Mouse (Mus musculus) large intestine, adult 2 months (tissue): Measurements from ENCODE around the gene Ctsf. TPM values are rescaled to one million over a fixed set of nuclear protein-coding genes. Genes with fewer than 3 reads are reported as not detected.
A peak's percentile ranks its signal among the peaks of the same experiment; 100 is the strongest.
"Not testable (repeated sequence)": the region's sequence is repeated elsewhere in the genome, so short reads cannot be mapped to it uniquely, and the experiment has no call there.

Source experiments
- DNase-seq: peaks from one replicate; pipeline ENCODE4 v3.0.0-alpha.2; 2012; ENCODE audit warnings: low read depth, low spot score
- WGBS: fragments of 180-500 bp; shearing (Covaris S2); methylation state at CpG from one replicate; pipeline ENCODE4 v1.1.7; 2018; 5-methylcytosine and 5-hydroxymethylcytosine counted together
- polyA plus RNA-seq: library from polyadenylated mRNA; depleted of rRNA; stranded (reverse); fragments of >200 nt; gene quantifications from 2 replicates; pipeline ENCODE4 v1.2.3, GENCODE M21; 2012; rRNA removed

Gene Ctsf
- polyA plus RNA-seq: 12.1 and 13.7 TPM in 2 replicates

DNA sequence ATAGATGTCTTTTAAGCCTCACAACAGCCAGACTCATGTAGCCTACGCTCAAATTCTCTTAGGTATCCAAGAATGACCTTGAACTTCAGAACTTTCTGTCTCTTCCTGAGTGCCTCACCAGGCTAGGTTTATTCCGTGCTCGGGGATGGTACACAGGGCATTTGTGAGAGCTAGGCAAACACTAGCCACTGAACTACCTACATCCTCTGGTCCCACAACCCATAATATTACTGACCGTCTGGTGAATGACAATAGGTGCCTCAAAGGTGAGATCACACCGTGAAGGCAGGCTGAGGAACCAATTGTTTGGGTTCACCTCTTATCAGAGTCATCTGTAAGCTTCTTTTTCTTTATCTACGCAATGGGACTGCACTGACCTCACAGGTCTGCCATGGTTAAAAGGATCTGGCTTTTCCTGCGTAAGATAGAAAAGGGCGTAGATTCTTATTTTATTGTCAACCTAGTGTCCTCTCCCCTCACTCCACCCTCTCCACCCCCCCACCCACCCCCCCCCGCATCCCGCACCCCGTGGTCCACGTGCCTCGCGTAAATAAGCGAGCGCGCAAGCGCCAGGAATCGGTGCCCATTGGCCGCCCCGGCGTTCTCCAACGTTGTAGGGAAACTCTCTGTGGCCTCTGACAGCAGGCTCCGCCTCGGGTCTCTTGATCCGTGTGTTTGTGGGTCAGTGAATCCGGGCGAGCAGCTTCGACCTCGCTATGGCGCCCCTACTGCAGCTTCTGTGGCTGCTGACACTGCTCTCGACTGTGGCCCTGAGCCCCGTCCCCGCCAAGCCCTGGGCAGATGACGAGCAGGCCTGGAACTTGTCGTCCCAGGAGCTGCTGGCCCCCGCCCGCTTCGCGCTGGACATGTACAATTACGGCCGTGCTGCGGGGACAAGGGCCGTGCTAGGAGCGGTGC is at the start of gene Ctsf:
Ctsf (plus strand) TSS at position 579 of the 918 bp plus-strand sequence.
- no peak for DNase-seq
- 2% methylated on average over 45 of the region's 45 CpGs for WGBS

DNA sequence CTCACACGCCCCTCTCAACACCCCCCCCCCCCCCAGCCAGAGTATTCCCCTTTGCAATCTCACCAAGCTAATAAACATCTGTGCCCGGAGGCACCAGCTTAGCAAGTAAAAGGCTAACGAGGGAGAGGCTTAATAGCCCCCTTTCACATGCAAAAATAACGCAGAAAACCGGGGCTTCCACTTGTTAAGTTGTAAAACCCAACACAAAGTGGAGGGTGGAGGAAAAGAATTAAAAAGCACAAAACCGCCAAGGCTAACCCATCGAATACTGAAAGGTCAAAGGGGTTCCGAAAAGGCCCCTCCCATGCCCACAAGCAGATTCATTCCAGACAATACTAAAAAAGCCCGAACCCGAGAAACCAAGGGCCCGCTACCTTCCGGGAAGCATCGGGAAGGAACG is 44.6 kb upstream of the Ctsf start:
- DNase-seq: no peak
- WGBS: 0% methylated on average over 14 of the region's 14 CpGs

GRCm38 (mm10) chr19:4810746-4811062 is 44.2 kb upstream of the Ctsf start:
- DNase-seq: no peak
- 0% methylated on average over 17 of the region's 17 CpGs for WGBS

DNA sequence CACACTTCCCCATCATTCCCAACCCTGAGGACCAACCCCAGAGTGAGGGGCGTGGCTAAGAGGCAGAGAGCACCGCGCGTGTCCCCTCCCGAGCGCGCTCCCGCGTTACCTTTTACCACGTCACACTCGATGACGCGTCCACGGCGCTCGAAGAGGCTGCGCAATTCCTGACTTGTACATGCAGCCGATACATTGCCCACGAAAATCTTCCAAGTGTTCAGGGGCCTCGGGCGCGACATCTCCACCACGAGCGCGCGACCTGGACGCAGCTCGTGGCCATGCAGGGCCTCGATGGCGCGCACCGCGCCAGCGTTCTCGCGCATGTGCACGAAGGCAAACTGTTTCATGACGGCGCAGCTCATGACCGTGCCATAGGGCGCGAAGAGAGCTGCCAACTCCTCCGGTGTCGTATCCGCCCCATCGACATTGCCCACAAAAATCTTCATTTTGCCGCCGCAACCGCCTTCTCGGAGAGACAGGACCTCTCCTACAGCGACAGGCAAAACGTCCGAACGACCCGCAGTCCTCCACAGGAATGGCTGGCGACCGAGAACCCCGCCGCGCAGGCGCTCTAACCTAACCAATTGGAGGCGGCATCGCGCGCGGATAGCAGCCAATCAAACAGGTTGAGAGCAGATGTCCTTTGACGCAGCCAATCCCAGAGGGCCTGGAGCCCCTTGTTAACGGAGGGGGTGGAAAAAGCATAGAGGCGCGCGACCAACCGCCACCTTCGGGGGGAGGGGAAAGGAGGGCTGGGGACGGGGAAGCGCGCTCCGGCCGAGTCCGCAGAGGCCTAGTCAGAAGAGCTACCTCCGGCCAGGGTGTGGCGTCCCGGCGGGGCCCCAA is 43.6 kb upstream of the Ctsf start, which contains the start of the genes Gm21992 and Rbm14:
Gm21992 (minus strand) TSS at position 550 of the 846 bp plus-strand sequence.
Rbm14 (minus strand) TSS at position 572 of the 846 bp plus-strand sequence.
- peak; percentile 98 for DNase-seq
- under 1% methylated on average over 83 of the region's 83 CpGs for WGBS

DNA sequence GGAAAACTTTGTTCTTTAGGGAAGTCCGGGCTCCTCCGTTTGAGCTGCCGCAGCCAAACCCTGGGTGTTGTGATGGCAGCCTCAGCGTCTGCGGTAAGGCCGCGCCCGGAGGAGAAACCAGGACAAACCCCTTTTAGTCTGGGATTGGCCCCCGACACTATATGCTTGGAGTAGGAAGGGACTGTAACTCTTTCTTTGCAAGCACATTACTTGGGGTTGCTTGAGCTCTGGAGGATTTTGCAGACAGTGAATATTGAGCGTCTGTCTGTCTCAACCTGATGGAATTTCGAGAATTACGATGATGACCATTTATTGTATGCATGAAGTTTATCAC is 43.1 kb upstream of the Ctsf start:
- DNase-seq: no peak
- WGBS: under 1% methylated on average over 12 of the region's 12 CpGs

DNA sequence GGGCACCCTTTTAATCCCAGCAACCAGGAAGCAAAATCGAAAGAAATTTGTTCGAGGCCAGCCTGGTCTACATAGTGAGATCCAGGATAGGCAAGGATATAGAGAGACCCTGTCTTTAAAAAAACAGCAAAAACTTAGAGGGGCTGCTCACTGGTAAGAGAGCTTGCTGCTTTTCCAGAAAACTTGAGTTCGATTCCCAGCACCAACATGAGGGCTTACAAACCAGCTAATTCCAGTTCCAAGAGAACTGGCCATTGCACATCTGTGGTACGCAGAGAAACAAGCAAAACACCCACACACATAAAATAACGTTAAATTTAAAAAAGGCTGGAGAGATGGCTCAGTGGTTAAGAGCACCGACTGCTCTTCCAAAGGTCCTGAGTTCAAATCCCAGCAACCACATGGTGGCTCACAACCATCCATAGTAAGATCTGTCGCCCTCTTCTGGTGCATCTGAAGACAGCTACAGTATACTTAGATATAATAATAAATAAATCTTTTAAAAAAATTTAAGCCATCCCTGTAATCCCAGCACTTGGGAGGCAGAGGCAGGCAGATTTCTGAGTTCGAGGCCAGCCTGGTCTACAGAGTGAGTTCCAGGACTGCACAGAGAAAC is 42.5 kb upstream of the Ctsf start:
- not testable (repeated sequence) for DNase-seq

DNA sequence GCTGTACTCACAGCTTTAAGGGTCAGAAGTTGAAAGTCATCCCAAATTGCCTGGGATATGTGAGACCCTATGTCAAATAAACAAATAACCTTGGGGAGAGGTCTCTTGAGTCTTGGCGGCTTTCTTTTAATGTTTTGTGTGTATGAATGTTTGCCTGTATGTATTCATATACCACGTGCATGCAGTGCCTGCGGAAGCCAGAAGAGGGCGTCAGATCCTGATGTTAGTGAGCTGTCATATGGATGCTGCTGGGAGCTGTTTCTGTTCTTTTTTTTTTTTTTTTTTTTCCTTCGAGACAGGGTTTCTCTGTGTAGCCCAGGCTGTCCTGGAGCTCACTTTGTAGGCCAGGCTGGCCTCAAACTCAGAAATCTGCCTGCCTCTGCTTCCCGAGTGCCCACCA is 41.9 kb upstream of the Ctsf start:
- no peak for DNase-seq
- WGBS: 87% methylated on average over 6 of the region's 6 CpGs

More for the DNA sequence above, 42.5 kb upstream of the Ctsf start:
- WGBS: 66% methylated on average over 8 of the region's 8 CpGs

GRCm38 (mm10) chr19:4817182-4817835 is 37.6 kb upstream of the Ctsf start:
- WGBS: 22% methylated on average over 1 of the region's 1 CpGs
- peak; percentile 84 for DNase-seq

DNA sequence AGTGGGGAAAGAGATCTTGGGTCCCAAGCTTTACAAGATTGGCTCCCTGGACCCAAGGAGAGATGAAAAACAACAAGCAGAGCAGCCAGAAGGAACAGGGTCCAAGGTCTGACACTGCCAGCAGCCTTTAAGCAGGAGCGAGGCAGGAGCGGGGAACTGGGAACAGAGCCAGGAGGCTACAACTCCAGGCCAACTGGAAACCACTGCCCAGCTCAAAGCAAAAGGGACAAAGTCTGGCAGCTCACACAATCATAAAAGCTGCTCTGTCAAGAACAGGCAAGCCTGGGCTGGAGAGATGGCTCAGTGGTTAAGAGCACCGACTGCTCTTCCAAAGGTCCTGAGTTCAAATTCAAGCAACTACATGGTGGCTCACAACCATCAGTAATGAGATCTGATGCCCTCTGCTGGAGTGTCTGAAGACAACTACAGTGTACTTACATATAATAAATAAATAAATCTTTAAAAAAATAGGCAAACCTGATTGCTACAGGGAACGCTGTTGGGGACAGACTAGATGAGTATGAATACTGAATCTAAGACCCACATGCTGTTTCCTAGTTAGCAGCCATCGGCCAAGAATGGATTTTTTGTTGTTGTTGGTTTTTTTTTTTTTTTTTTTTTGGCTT is 34.1 kb upstream of the Ctsf start:
- peak; percentile 93 for DNase-seq
- 18% methylated on average over 5 of the region's 5 CpGs for WGBS

DNA sequence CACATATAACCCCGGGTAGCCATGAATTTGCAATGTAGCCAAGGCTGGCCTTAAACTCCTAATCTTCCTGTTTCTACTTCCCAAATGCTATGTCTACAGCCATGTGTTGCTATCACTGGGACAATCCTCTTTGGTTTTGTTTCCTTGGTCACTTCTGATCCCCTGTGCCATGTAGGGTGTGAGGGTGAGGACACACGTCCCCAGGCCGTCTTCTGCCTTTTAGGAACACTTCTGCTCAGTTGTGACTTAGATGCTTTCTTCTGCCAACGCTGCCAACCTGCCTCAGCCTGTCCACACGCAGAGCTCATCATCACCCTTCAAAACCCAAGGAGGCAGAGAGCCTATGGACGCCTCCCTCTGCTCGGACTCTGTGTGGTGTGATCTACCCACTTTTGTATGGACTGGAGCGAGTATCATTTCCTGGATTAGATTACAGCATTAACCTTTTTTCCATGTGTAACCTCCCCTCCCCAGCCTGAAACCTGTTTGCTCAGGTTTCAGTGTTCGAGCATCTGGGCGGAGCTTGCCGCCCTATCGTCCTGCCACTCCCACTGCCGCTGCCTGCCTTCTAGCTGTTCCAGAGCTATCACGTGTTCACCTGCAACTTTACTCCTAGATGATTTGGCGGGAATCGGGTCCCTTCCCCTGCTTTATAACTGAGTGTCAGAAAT is 26.4 kb upstream of the Ctsf start:
- 35% methylated on average over 16 of the region's 16 CpGs for WGBS

GRCm38 (mm10) chr19:4829156-4829555 is 25.8 kb upstream of the Ctsf start:
- 21% methylated on average over 7 of the region's 7 CpGs for WGBS
- DNase-seq: no peak

More for the DNA sequence above, 26.4 kb upstream of the Ctsf start:
- no peak for DNase-seq

DNA sequence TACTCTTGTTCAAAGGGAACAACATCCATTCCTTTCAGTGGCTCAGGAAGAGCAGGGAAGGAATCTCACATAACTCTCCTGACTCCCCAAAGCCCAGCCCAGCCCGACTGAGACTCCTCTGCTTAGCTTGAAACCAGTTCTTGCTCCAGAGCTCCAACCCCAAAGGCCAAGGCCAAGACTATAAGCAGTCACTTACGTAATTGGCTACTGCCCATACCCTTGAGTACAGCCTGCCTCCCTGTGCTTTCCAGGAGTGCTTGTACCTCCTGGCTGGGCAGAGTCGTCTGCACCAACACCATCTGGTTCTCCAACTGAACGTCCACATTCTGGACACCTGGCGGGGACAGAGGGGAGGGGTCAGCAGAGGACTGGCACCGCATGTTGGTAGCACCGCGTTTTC is 21.0 kb upstream of the Ctsf start:
- 82% methylated on average over 8 of the region's 8 CpGs for WGBS
- no peak for DNase-seq

- 33% methylated on average over 2 of the region's 2 CpGs for WGBS
- DNase-seq: no peak
These were observed 18.8 kb upstream of the Ctsf start for GRCm38 (mm10) chr19:4836096-4836495.

DNA sequence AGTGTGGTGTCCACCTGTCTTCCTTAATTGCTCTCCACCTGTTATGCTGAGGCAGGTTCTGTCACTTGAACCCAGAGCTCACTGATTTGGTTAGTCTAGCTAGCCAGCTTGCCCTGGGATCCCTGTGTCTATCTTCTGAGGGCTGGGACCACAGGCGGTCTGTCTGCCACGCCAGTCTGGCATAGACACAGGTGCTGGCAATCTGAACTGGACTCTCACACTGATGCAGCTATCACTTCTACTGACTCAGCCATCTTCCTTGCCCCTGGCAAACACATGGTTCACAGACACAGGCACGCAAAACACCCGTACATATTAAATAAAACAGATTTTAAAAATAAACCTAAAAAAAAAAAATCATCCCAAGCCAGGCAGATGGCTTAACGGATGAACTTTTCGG is 17.9 kb upstream of the Ctsf start:
- no peak for DNase-seq
- WGBS: 94% methylated on average over 6 of the region's 6 CpGs

DNA sequence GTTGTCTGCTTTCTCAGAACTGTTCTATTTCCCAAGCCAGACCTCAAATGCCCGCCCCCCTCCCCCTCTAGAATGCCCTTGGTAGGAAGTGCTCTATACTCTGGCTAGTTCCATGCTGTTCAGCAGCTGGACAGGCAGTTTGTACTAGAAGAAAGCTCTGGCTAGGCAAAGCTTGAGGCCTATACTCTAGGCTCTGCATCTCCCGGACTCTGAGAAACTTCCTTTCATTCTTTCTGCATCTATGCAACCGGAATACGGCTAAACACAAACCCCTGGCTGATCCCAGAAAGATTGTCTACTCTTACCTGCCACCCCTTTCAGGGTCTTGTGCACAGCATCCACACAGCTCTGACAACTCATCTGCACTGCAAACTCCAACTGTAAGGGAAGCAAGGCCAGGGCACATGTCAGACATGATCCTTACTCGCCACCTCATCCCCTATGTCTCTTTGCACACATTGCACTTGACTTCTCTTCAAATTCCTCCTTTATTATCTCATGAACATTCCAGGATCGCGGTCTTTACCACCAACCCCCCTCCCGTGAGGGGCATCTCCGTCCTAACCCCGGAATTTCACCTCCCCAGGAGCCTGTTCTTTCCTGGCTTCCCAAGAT is 16.3 kb upstream of the Ctsf start:
- WGBS: 12% methylated on average over 10 of the region's 10 CpGs
- DNase-seq: no peak

DNA sequence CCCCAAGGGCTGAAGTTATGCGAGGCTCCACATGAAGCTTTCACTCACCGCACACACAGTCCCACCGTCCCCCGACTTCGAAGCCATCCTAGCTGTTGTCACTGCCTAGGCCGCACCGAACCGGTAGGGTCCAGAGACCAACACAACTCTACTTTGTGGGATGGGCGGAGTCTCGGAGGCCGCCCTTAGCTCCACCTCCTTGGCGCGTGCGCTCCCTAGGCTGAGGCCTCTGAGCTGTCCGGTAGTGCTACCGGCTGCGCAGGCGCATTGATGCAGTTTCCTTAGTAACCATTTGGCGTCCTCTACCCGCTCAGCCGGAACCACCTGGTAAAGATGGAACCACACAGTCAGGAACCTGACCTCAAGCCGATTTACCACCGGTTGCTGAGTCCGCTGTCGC is 15.8 kb upstream of the Ctsf start, which contains the start of the genes Ccs and Ccdc87:
Ccs (minus strand) TSS at position 184 of the 400 bp plus-strand sequence.
Ccdc87 (plus strand) TSS at position 218 of the 400 bp plus-strand sequence.
- DNase-seq: peak; percentile 90
- WGBS: under 1% methylated on average over 25 of the region's 25 CpGs

DNA sequence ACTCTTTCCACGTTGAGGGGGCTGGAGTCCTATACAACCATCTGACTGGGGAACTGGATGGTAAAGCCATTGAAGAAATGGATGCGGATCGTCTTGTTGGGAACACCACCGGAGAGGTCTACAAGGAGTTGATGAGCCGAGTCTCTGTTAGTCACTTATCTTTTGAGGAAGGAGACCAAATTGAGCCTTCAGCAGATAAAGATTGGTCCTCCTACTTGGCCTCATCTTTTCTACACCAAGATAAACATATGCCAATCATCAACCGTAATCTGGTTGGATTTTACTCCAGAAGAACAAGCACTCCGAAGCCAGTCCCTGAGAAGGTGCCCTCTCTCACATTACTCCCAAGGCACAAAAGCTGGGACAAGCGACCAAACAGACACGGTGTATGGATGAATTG is 14.1 kb upstream of the Ctsf start:
- no peak for DNase-seq
- 77% methylated on average over 9 of the region's 9 CpGs for WGBS

DNA sequence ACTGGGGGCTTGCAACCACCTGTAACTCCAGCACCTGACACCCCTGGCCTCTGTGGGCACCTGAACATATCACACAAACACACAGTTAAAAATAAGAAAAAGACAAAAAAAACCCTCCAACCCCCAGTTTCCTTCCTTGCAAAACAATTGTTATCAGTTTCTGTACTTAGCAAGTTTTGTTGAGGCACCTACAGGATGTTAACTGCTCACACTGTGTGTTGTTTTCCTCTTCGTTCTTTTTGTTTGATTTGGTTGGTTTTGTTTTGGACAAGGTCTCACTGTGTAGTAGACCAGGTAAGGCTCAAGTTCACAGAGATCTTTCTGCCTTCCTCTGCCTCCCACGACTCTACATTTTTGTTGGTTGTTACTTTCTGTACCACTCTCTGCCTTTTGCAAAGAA is 12.3 kb upstream of the Ctsf start:
- 47% methylated on average over 2 of the region's 2 CpGs for WGBS

More for the DNA sequence above, 12.3 kb upstream of the Ctsf start:
- DNase-seq: no peak
